Mouse (Mus musculus) forebrain, embryonic 13.5 days (tissue): ENCODE measurements at regions not wholly inside any gene's neighbourhood (a gene's known extent, or its start where the extent isn't known, plus 50 kb on each side); places are given as distances from the start of the nearest gene placed in this dataset.

Experiments used
- ATAC-seq: fragments of 200-750 bp; cut with Nextera tagmentation; 2 replicates; pipeline ENCODE4 v1.8.0; 2017
- H3K27ac ChIP-seq: fragments of 300-500 bp; sonication (generic); 2 replicates; pipeline ENCODE4 v1.5.1; 2015; ENCODE audit warnings: inconsistent platforms, mild to moderate bottlenecking, moderate library complexity
- H3K27me3 ChIP-seq: fragments of 300-500 bp; sonication (generic); 2 replicates; pipeline ENCODE4 v1.6.1; 2015; ENCODE audit warnings: mild to moderate bottlenecking, inconsistent platforms
- H3K36me3 ChIP-seq: fragments of 300-500 bp; sonication (generic); 2 replicates; pipeline ENCODE4 v1.6.1; 2015; ENCODE audit warnings: mild to moderate bottlenecking, inconsistent platforms; ENCODE audit not compliant: poor library complexity, severe bottlenecking
- H3K4me1 ChIP-seq: fragments of 300-500 bp; sonication (generic); 2 replicates; pipeline ENCODE4 v1.6.1; 2015; ENCODE audit warnings: inconsistent platforms
- H3K4me2 ChIP-seq: fragments of 300-500 bp; sonication (generic); 2 replicates; pipeline ENCODE4 v1.6.1; 2015; ENCODE audit warnings: inconsistent platforms, mild to moderate bottlenecking, moderate library complexity
- H3K4me3 ChIP-seq: fragments of 300-500 bp; sonication (generic); 2 replicates; pipeline ENCODE4 v1.5.1; 2015; ENCODE audit warnings: mild to moderate bottlenecking, inconsistent platforms
- H3K9ac ChIP-seq: fragments of 300-500 bp; sonication (generic); 2 replicates; pipeline ENCODE4 v1.6.1; 2015; ENCODE audit warnings: mild to moderate bottlenecking, inconsistent platforms
- H3K9me3 ChIP-seq: fragments of 300-500 bp; sonication (generic); replicated peaks from 2 replicates; pipeline ENCODE4 v1.6.1; 2016; ENCODE audit warnings: inconsistent platforms
- WGBS: fragments of 180-500 bp; shearing (Covaris S2); methylation state at CpG from one replicate; pipeline ENCODE4 v1.1.7; 2015; 5-methylcytosine and 5-hydroxymethylcytosine counted together

DNA sequence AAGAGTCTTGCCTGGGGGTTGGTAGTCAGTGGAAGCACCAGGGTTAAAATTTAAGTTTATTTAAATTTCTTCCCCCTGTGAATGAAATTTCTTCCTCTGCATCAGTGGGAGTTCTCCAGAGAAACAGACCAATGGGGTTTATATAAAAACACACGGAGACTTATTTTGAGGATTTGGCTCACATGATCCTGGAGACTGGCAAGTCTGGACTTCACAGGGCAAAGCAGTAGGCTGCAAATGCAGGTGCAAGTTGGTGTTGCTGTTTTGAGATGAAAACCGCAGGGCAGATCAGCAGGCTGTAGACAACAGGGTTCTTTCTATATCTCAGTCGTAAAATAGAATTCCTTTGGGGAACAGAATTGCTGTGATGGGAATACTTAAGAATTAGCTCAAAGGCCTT is 137.3 kb upstream of the Il12b start:
- Histone ChIP-seq H3K4me3 (no peak overlapping the region), H3K27me3 (no peaks in the 10 kb centered on the region), H3K9ac (no peak overlapping the region), H3K4me2 (no peak overlapping the region), H3K36me3 (no peaks in the 10 kb centered on the region), H3K9me3 (no peaks in the 10 kb centered on the region), H3K4me1 (no peaks in the 10 kb centered on the region), H3K27ac (no peak overlapping the region)
- ATAC-seq: no peak
- 90% methylated on average over 3 of the region's 3 CpGs for WGBS

DNA sequence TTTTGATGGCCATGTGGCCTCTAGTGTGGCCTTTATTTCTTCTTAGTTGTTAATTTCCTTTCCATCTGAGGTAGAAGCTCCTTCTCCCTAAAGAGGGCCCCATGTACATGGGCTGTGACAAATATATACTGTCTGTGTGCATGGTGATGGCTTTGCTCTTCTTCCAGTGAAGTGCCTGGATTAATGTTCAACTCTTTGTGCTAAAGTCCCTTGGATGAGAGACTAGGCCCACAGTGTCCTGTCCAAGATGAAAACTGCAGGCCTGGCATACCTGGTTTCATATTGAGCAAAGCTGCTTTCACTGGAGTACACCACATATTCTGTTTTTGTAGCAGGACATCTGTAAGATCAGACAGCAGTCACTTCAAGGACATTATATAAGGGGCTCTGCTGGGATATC is 127.6 kb upstream of the Il12b start:
- no peaks in the 10 kb centered on the region for H3K4me1 ChIP-seq
- H3K27ac ChIP-seq: no peak overlapping the region
- H3K4me3 ChIP-seq: no peak overlapping the region
- ATAC-seq: no peak
- no peaks in the 10 kb centered on the region for H3K36me3 ChIP-seq
- H3K4me2 ChIP-seq: no peak overlapping the region
- H3K9ac ChIP-seq: no peak overlapping the region
- H3K27me3 ChIP-seq: no peaks in the 10 kb centered on the region
- no peaks in the 10 kb centered on the region for H3K9me3 ChIP-seq

DNA sequence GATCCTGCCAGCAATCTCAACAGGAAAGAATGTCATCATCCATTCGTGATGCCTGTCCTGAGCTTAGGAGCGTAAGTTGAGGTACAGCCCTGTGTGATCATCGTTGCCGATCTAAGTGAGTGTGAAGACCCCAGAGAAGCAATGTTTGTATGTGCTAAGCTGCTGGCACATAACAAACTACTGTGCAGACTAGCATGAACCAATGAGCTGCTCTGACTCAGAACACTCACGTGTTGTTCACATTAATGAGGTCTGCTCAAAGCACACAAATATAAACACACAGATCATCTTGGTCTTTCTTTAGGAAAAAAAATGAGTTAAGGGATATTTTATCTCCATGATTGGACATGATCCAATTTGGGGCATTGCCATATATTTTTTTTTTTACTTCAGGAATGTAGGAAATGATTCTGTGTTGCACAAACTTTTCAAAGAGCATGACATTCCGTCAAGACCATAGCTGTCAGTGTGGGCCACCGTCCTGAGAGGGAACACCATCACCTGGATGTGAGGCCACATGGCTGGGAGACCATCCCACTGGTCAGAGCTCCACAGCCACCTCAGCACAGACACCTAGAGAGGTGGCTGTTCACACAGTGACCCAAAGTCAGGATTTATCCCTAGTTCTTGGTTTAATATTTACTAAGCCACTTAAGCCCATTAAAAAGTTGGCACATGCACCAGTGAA is 121.2 kb upstream of the Il12b start:
- WGBS: 82% methylated on average over 7 of the region's 7 CpGs
- Histone ChIP-seq H3K27me3 (no peaks in the 10 kb centered on the region), H3K4me3 (no peak overlapping the region), H3K4me2 (no peak overlapping the region), H3K4me1 (no peaks in the 10 kb centered on the region), H3K9me3 (no peaks in the 10 kb centered on the region), H3K9ac (no peak overlapping the region), H3K36me3 (no peaks in the 10 kb centered on the region), H3K27ac (no peak overlapping the region)
- no peak for ATAC-seq

- Histone ChIP-seq H3K36me3 (no peaks in the 10 kb centered on the region), H3K9ac (no peak overlapping the region), H3K27me3 (no peaks in the 10 kb centered on the region), H3K4me3 (no peak overlapping the region), H3K9me3 (no peaks in the 10 kb centered on the region), H3K27ac (no peak overlapping the region), H3K4me2 (no peak overlapping the region), H3K4me1 (no peaks in the 10 kb centered on the region)
- WGBS: 88% methylated on average over 2 of the region's 2 CpGs
- ATAC-seq: no peak
These were observed 113.9 kb upstream of the Il12b start for GRCm38 (mm10) chr11:44285961-44286360.

DNA sequence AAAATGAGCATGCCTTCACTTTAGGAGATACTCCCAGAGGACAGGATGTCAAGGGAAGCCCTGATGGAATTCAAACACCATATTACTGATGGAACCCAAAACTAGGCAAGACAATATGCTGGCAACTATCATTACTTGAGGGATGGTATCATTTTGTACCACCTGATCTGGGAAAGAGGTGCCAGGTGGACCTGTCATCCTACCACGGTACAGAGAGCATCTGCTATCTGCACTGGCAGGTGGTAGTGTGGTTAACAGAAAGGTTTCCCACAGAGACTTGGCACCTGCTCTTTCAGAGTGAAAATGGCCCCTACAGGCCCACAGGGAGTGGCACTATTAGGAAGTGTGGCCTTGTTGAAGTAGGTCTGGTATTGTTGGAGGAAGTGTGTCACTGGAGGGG is 111.0 kb upstream of the Il12b start:
- no peak for ATAC-seq
- H3K27me3 ChIP-seq: no peaks in the 10 kb centered on the region
- WGBS: 79% methylated on average over 1 of the region's 1 CpGs

DNA sequence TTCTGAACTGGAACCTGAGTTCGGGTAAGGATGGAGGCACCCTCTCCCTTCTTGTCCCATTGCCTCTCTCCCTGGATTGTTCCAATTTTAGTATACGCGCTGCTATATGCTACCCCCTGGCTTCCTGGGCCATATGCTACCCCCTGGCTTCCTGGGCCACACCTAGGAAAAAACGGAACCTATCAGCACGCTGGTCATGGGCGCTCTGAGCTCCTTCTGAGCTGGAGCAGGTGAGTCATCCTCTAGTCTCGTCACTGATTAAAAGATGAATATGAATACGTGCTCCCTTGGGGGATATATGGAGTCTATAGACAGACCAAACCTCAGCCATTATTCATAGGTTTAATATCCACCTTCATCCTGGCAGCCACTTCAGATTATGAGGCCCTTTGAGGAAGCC is 96.1 kb upstream of the Il12b start:
- ATAC-seq: no peak
- H3K4me3 ChIP-seq: no peak overlapping the region
- no peaks in the 10 kb centered on the region for H3K36me3 ChIP-seq

More for the DNA sequence above, 111.0 kb upstream of the Il12b start:
- no peaks in the 10 kb centered on the region for H3K4me1 ChIP-seq
- no peak overlapping the region for H3K9ac ChIP-seq
- no peak overlapping the region for H3K4me2 ChIP-seq
- H3K27ac ChIP-seq: no peak overlapping the region
- no peaks in the 10 kb centered on the region for H3K36me3 ChIP-seq
- H3K4me3 ChIP-seq: no peak overlapping the region
- no peaks in the 10 kb centered on the region for H3K9me3 ChIP-seq

GRCm38 (mm10) chr11:44316061-44316460 is 83.8 kb upstream of the Il12b start:
- WGBS: 11% methylated on average over 8 of the region's 8 CpGs
- Histone ChIP-seq H3K9ac (no peak overlapping the region), H3K27me3 (no peaks in the 10 kb centered on the region), H3K9me3 (0 out of 2 replicates have a peak, but pooled peaks cover 6% of the 10 kb centered on the region), H3K4me2 (no peak overlapping the region), H3K4me3 (no peak overlapping the region), H3K27ac (no peak overlapping the region), H3K4me1 (no peaks in the 10 kb centered on the region), H3K36me3 (no peaks in the 10 kb centered on the region)
- no peak for ATAC-seq

More for the DNA sequence above, 96.1 kb upstream of the Il12b start:
- Histone ChIP-seq H3K27ac (no peak overlapping the region), H3K27me3 (no peaks in the 10 kb centered on the region), H3K4me2 (no peak overlapping the region), H3K9ac (no peak overlapping the region), H3K4me1 (no peaks in the 10 kb centered on the region), H3K9me3 (no peaks in the 10 kb centered on the region)
- 89% methylated on average over 8 of the region's 8 CpGs for WGBS

- Histone ChIP-seq H3K36me3 (no peaks in the 10 kb centered on the region), H3K27ac (no peak overlapping the region), H3K9me3 (0 out of 2 replicates have a peak, but pooled peaks cover 6% of the 10 kb centered on the region), H3K4me1 (no peaks in the 10 kb centered on the region), H3K4me3 (no peak overlapping the region), H3K27me3 (no peaks in the 10 kb centered on the region), H3K9ac (no peak overlapping the region), H3K4me2 (no peak overlapping the region)
- 93% methylated on average over 3 of the region's 3 CpGs for WGBS
- no peak for ATAC-seq
These were observed 80.7 kb upstream of the Il12b start for GRCm38 (mm10) chr11:44319136-44319535.

DNA sequence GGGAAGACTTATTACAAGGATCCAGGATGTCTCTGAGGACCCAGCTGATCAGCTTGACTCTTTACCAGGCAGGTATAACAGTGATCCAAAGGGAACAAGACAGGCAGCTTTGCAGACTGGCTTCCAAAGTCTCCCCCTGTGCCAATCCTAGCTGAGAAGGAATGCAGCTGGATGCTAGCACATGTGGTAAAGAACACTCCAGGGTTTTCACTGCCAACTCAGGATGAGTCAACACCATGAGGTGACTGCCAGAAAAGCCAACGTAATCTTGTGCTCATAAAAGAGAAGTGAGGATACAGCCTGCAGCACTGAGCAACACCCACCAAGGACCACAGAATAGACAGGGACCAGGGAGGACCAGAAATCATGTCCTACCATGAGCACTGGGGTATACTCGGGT is 76.5 kb upstream of the Il12b start:
- Histone ChIP-seq H3K4me2 (no peak overlapping the region), H3K4me1 (no peaks in the 10 kb centered on the region), H3K9ac (no peak overlapping the region), H3K4me3 (no peak overlapping the region), H3K27me3 (no peaks in the 10 kb centered on the region), H3K27ac (no peak overlapping the region), H3K36me3 (no peaks in the 10 kb centered on the region), H3K9me3 (0 out of 2 replicates have a peak, but pooled peaks cover 6% of the 10 kb centered on the region)
- 79% methylated on average over 2 of the region's 2 CpGs for WGBS
- no peak for ATAC-seq

GRCm38 (mm10) chr11:44325066-44325465 is 74.8 kb upstream of the Il12b start:
- H3K4me2 ChIP-seq: no peak overlapping the region
- 95% methylated on average over 4 of the region's 4 CpGs for WGBS
- H3K9ac ChIP-seq: no peak overlapping the region
- H3K36me3 ChIP-seq: no peaks in the 10 kb centered on the region
- H3K27me3 ChIP-seq: no peaks in the 10 kb centered on the region
- no peaks in the 10 kb centered on the region for H3K4me1 ChIP-seq
- no peak overlapping the region for H3K4me3 ChIP-seq
- no peak overlapping the region for H3K27ac ChIP-seq
- 0 out of 2 replicates have a peak, but pooled peaks cover 6% of the 10 kb centered on the region for H3K9me3 ChIP-seq
- no peak for ATAC-seq

DNA sequence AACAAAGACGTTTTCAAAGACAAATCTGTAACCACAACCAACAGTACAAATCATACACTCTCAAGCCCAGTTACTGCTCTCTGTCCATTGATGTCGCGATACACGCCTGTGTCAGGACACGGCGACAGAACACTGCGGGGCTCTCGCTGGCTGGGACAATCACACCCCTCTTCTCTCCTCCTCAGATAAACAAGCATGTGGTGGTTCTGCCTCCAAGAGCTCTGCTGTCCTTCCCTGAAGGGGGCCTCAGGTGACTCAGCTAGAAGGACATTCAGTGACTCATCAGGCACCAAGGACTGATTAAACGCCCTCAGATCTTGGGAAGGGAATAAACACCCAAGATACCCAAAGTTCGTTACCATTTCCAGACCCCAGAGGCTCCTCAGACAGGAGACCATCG is 74.3 kb upstream of the Il12b start:
- Histone ChIP-seq H3K4me1 (no peaks in the 10 kb centered on the region), H3K27ac (no peak overlapping the region), H3K4me2 (no peak overlapping the region), H3K4me3 (no peak overlapping the region), H3K9ac (no peak overlapping the region), H3K9me3 (0 out of 2 replicates have a peak, but pooled peaks cover 5% of the 10 kb centered on the region), H3K27me3 (no peaks in the 10 kb centered on the region), H3K36me3 (no peaks in the 10 kb centered on the region)
- ATAC-seq: no peak
- WGBS: 88% methylated on average over 11 of the region's 11 CpGs

GRCm38 (mm10) chr11:44329503-44329902 is 70.4 kb upstream of the Il12b start:
- no peaks in the 10 kb centered on the region for H3K9me3 ChIP-seq
- no peak overlapping the region for H3K9ac ChIP-seq
- H3K4me3 ChIP-seq: no peak overlapping the region
- no peak overlapping the region for H3K27ac ChIP-seq
- no peak for ATAC-seq
- no peak overlapping the region for H3K4me2 ChIP-seq
- H3K4me1 ChIP-seq: no peaks in the 10 kb centered on the region
- peaks cover 9% of the 10 kb centered on the region; the same call in 1 of the 2 replicates for H3K27me3 ChIP-seq
- H3K36me3 ChIP-seq: no peaks in the 10 kb centered on the region
- 80% methylated on average over 4 of the region's 4 CpGs for WGBS

GRCm38 (mm10) chr11:44330438-44330837 is 69.4 kb upstream of the Il12b start:
- 60% methylated on average over 6 of the region's 6 CpGs for WGBS
- no peak overlapping the region for H3K4me2 ChIP-seq
- no peaks in the 10 kb centered on the region for H3K9me3 ChIP-seq
- H3K27ac ChIP-seq: no peak overlapping the region
- peaks cover 9% of the 10 kb centered on the region; the same call in 1 of the 2 replicates for H3K27me3 ChIP-seq
- H3K9ac ChIP-seq: no peak overlapping the region
- no peak for ATAC-seq
- H3K4me3 ChIP-seq: no peak overlapping the region
- H3K4me1 ChIP-seq: no peaks in the 10 kb centered on the region
- no peaks in the 10 kb centered on the region for H3K36me3 ChIP-seq
